Mouse (Mus musculus): Measurements from ENCODE around the gene Sp6. TPM values are rescaled to one million over a fixed set of nuclear protein-coding genes. Genes with fewer than 3 reads are reported as not detected.

Sp6 gene
- polyA plus RNA-seq, 1 experiment from 2014 or later = 0.46 TPM

DNA sequence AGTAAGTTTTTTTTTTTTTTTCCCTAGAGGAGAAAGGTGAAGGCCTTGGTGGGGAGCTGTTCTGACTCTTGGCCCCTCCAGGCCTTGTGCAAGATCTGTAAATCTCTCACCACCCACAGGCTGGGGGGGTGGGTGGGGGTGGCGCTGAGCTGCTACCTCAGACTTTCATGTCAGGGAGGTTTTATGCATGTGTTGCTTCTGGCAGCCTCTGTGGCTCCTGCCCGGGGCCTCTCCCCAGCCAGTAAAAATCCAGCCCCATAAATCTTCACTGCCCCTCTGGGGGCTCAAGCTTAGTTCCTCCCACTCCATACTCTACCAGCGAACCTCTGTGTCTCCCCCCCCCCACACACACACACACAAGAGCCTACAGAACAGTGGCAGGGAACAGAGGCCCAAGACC lies 26.7 kb upstream of the Sp6 start:
- 49% methylated on average over 3 of the region's 3 CpGs for WGBS
- H3K27me3 ChIP-seq = peaks cover 58% of the 10 kb centered on the region
- H3K9ac ChIP-seq = no peak overlapping the region

DNA sequence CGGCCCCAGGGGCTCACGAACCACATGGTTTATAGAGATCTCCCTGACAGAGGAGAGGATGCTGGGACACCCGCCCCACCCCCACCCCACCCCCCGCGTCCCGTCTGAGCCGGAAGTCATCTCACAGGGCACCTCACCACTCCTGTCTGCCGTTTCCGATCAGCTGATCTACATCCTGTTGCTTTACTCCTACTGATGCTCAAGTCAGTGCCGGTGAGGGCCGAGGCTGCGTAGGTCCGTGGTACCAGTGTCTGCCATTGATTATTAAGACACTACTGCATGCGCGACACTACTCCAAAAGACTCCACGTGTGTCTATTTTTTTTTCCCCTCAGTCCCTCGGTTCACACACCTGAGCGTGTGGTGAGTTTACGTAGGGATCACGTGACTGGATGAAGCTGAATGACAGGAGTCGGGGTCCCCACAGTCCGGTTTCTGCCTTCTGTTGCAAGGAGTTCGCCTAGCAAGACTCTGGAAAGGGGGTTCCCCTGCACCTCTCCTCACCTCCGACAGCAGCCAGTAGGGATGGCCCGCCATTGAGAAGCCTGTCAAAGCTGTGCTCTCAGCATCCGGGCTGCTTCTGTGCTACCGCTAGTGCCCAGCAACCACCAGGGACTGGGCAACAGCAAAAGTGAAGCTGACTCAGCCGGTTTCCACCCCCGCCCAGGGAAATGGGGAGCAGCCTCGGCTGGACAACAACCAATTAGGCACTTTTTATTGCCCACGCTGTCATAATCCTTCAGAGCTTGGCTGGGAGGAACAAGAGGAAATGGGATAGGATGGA lies 25.1 kb upstream of the Sp6 start:
- Histone ChIP-seq H3K27ac (no peak overlapping the region; the same call in 1 of the 2 replicates), H3K4me3 (peak overlapping the region; percentile 31), H3K9ac (peak overlapping the region; percentile 27; the same call in 1 of the 2 replicates), H3K9me3 (replicated peaks) (no peaks in the 10 kb centered on the region), H3K4me1 (peaks cover 13% of the 10 kb centered on the region), H3K4me2 (replicated peaks) (peak overlapping the region; percentile 55), H3K27me3 (peaks cover 61% of the 10 kb centered on the region), H3K36me3 (no peaks in the 10 kb centered on the region)
- ATAC-seq (ENCODE audit: low FRiP score) = peak; percentile 58
- 9% methylated on average over 31 of the region's 31 CpGs for WGBS

More for the DNA sequence above, 26.7 kb upstream of the Sp6 start:
- Histone ChIP-seq H3K9me3 (replicated peaks) (no peaks in the 10 kb centered on the region), H3K27ac (no peak overlapping the region), H3K4me1 (peaks cover 17% of the 10 kb centered on the region), H3K36me3 (no peaks in the 10 kb centered on the region), H3K4me3 (no peak overlapping the region), H3K4me2 (replicated peaks) (no peak overlapping the region)
- ATAC-seq (ENCODE audit: low FRiP score) = no peak

GRCm38 (mm10) chr11:96991501-96991900 lies 21.7 kb upstream of the Sp6 start:
- WGBS = 77% methylated on average over 5 of the region's 5 CpGs
- Histone ChIP-seq H3K4me1 (peaks cover 21% of the 10 kb centered on the region), H3K9me3 (replicated peaks) (no peaks in the 10 kb centered on the region), H3K27me3 (peaks cover 31% of the 10 kb centered on the region), H3K9ac (no peak overlapping the region), H3K27ac (no peak overlapping the region), H3K36me3 (no peaks in the 10 kb centered on the region), H3K4me2 (replicated peaks) (no peak overlapping the region), H3K4me3 (no peak overlapping the region)
- ATAC-seq (ENCODE audit: low FRiP score) = no peak

DNA sequence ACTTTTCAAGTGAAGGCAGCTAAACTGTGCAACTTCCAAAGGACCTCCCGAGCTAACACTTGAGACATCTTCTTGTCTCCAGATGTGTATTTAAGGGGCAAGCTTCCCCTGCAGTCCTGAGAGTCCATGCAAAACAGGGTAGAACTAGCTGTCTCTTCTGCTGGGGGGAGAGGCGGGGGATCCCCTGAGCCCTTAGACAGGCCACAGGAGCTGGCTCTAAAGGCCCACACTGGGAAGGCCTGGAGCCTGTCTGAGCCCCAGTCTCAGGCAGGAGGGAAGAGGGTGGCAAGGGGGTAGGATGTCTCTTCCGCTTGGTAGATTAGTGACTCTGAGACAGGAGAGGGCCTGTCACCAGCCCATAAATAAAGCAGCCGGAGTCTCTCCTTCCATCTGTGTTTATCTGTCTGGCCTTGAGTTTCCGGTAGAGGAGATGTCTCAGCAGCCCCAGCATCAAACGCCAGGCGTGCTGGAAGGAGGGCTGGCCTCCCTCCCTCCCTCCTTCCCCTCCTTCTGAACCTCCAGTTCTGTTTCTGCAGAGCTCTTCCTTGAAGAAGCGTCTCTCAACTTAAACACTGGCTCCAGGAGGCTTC lies 20.4 kb upstream of the Sp6 start:
- H3K4me1 ChIP-seq = peaks cover 26% of the 10 kb centered on the region
- no peak overlapping the region for H3K27ac ChIP-seq
- H3K9me3 ChIP-seq (replicated peaks) = no peaks in the 10 kb centered on the region
- H3K36me3 ChIP-seq = no peaks in the 10 kb centered on the region
- H3K4me2 ChIP-seq (replicated peaks) = no peak overlapping the region
- 47% methylated on average over 8 of the region's 8 CpGs for WGBS
- H3K4me3 ChIP-seq = no peak overlapping the region
- peaks cover 28% of the 10 kb centered on the region for H3K27me3 ChIP-seq
- no peak for ATAC-seq (ENCODE audit: low FRiP score)
- no peak overlapping the region for H3K9ac ChIP-seq

- Histone ChIP-seq H3K27me3 (peaks cover 33% of the 10 kb centered on the region; the same call in 1 of the 2 replicates), H3K27ac (no peak overlapping the region), H3K36me3 (no peaks in the 10 kb centered on the region), H3K9me3 (replicated peaks) (no peaks in the 10 kb centered on the region), H3K9ac (no peak overlapping the region), H3K4me1 (peaks cover 19% of the 10 kb centered on the region), H3K4me3 (no peak overlapping the region), H3K4me2 (replicated peaks) (no peak overlapping the region)
- no peak for ATAC-seq (ENCODE audit: low FRiP score)
- 14% methylated on average over 5 of the region's 5 CpGs for WGBS
These were observed 18.2 kb upstream of the Sp6 start for GRCm38 (mm10) chr11:96995031-96995430.

GRCm38 (mm10) chr11:96995836-96996772 lies 17.1 kb upstream of the Sp6 start:
- Histone ChIP-seq H3K36me3 (no peaks in the 10 kb centered on the region), H3K4me1 (peaks cover 19% of the 10 kb centered on the region), H3K27me3 (peaks cover 34% of the 10 kb centered on the region), H3K4me3 (no peak overlapping the region), H3K27ac (no peak overlapping the region), H3K9me3 (replicated peaks) (no peaks in the 10 kb centered on the region), H3K9ac (no peak overlapping the region), H3K4me2 (replicated peaks) (no peak overlapping the region)
- 73% methylated on average over 15 of the region's 15 CpGs for WGBS
- no peak for ATAC-seq (ENCODE audit: low FRiP score)

DNA sequence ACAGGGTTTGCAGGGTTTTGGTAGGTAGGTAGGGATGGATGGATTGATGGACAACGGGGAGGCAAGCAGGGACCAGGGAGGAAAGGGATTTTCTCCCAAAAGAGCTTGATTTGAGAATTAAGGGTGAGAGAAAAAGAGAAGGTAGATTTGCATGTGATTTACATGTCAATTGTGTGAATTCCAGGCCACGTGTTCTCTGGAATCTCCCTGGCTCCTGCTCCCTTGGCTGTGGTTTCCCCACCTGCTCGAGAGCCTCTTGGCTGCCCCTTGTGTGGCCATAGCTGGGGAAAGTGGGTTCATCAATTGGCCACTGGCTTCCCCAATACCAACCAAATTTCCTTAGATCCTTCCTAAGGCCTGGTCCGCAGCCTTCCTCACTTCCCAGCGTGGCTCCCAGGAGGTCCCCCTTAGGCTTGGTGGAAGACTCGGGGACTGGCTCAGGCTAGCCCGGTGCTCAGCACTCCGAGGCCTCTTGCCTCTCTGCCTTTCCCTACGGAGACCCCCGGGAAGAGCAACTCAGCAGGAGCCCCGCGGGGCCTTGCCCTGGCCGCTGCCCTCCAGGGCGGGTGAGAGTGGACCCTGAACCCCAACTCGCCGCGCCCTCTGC lies 16.3 kb upstream of the Sp6 start:
- H3K9ac ChIP-seq = peak overlapping the region; percentile 61
- H3K9me3 ChIP-seq (replicated peaks) = no peaks in the 10 kb centered on the region
- H3K27ac ChIP-seq = peak overlapping the region; percentile 23; the same call in 1 of the 2 replicates
- H3K4me1 ChIP-seq = peaks cover 19% of the 10 kb centered on the region
- H3K36me3 ChIP-seq = no peaks in the 10 kb centered on the region
- H3K4me2 ChIP-seq (replicated peaks) = peak overlapping the region; percentile 65
- peaks cover 39% of the 10 kb centered on the region for H3K27me3 ChIP-seq
- WGBS = 8% methylated on average over 17 of the region's 17 CpGs
- 0 out of 2 replicates have a peak, but pooled peaks have one; percentile 38 for ATAC-seq (ENCODE audit: low FRiP score)
- peak overlapping the region; percentile 34 for H3K4me3 ChIP-seq

- peak overlapping the region; percentile 34 for H3K4me3 ChIP-seq
- H3K27ac ChIP-seq = peak overlapping the region; percentile 23; the same call in 1 of the 2 replicates
- 3% methylated on average over 30 of the region's 30 CpGs for WGBS
- peak; percentile 32; the same call in 1 of the 2 replicates for ATAC-seq (ENCODE audit: low FRiP score)
- peaks cover 19% of the 10 kb centered on the region for H3K4me1 ChIP-seq
- H3K9me3 ChIP-seq (replicated peaks) = no peaks in the 10 kb centered on the region
- peak overlapping the region; percentile 61 for H3K9ac ChIP-seq
- H3K4me2 ChIP-seq (replicated peaks) = peak overlapping the region; percentile 65
- peaks cover 42% of the 10 kb centered on the region for H3K27me3 ChIP-seq
- H3K36me3 ChIP-seq = no peaks in the 10 kb centered on the region
These were observed 15.7 kb upstream of the Sp6 start for GRCm38 (mm10) chr11:96997380-96997956.

DNA sequence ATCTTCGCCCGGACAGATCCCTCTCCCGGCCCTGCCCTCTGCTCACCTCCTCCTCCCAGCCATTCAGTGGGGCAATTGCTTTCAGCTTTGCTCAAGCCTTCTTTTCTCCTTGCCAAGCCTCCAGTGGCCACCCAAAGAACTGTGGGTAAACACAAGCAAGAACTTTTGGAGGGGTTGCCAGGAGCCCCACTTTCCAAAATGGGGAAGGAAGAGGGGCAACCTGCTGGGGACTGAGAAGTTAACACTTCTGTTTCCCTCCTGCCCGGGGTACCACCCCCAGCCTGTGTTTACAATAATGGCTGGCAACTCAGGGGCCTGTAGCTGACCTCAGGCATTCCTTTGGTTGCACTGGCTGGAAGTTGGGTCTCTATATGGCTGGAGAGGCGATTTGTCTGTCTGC lies 10.0 kb upstream of the Sp6 start:
- Histone ChIP-seq H3K27me3 (peaks cover 31% of the 10 kb centered on the region), H3K4me3 (no peak overlapping the region), H3K4me1 (no peaks in the 10 kb centered on the region; the same call in 1 of the 2 replicates), H3K36me3 (no peaks in the 10 kb centered on the region), H3K9ac (no peak overlapping the region), H3K9me3 (replicated peaks) (no peaks in the 10 kb centered on the region), H3K27ac (no peak overlapping the region), H3K4me2 (replicated peaks) (no peak overlapping the region)
- WGBS = 27% methylated on average over 5 of the region's 5 CpGs
- no peak for ATAC-seq (ENCODE audit: low FRiP score)

- Histone ChIP-seq H3K4me1 (no peaks in the 10 kb centered on the region; the same call in 1 of the 2 replicates), H3K4me3 (no peak overlapping the region), H3K9ac (no peak overlapping the region), H3K27me3 (peaks cover 34% of the 10 kb centered on the region), H3K36me3 (no peaks in the 10 kb centered on the region), H3K9me3 (replicated peaks) (no peaks in the 10 kb centered on the region), H3K4me2 (replicated peaks) (no peak overlapping the region), H3K27ac (no peak overlapping the region)
- WGBS = 73% methylated on average over 9 of the region's 9 CpGs
- ATAC-seq (ENCODE audit: low FRiP score) = no peak
These were observed 6.0 kb upstream of the Sp6 start for GRCm38 (mm10) chr11:97007093-97007794.

- Histone ChIP-seq H3K9me3 (replicated peaks) (no peaks in the 10 kb centered on the region), H3K4me1 (no peaks in the 10 kb centered on the region), H3K27me3 (peaks cover 52% of the 10 kb centered on the region), H3K27ac (no peak overlapping the region), H3K4me2 (replicated peaks) (no peak overlapping the region), H3K9ac (no peak overlapping the region), H3K36me3 (no peaks in the 10 kb centered on the region), H3K4me3 (no peak overlapping the region)
- ATAC-seq (ENCODE audit: low FRiP score) = no peak
- 55% methylated on average over 8 of the region's 8 CpGs for WGBS
These were observed 3.9 kb upstream of the Sp6 start for GRCm38 (mm10) chr11:97009198-97009790.

All from hindbrain, embryonic 12.5 days (tissue).